Mouse (Mus musculus): ENCODE results near the gene Csf2rb.
A peak's percentile ranks its signal among the peaks of the same experiment; 100 is the strongest.
"Not testable (repeated sequence)": the region's sequence is repeated elsewhere in the genome, so short reads cannot be mapped to it uniquely, and the experiment has no call there.

Csf2rb gene

GRCm38 (mm10) chr15:78325671-78326339 is at the start of gene Csf2rb:
TSS of gene Csf2rb (plus strand) at chr15:78325752.
- DNase-seq (ENCODE audit: low spot score) = peak; percentile 65

GRCm38 (mm10) chr15:78278308-78278707 is 47.2 kb upstream of the Csf2rb start:
- no peak for DNase-seq (ENCODE audit: low spot score)

GRCm38 (mm10) chr15:78287941-78288340 is 37.6 kb upstream of the Csf2rb start:
- no peak for DNase-seq (ENCODE audit: low spot score)

- not testable (repeated sequence) for DNase-seq (ENCODE audit: low spot score)
Observed at GRCm38 (mm10) chr15:78289775-78290174, 35.8 kb upstream of the Csf2rb start.

GRCm38 (mm10) chr15:78293228-78293627 is 32.3 kb upstream of the Csf2rb start:
- not testable (repeated sequence) for DNase-seq (ENCODE audit: low spot score)

GRCm38 (mm10) chr15:78293716-78294115 is 31.8 kb upstream of the Csf2rb start:
- no peak for DNase-seq (ENCODE audit: low spot score)

GRCm38 (mm10) chr15:78298558-78298957 is 27.0 kb upstream of the Csf2rb start:
- DNase-seq (ENCODE audit: low spot score) = no peak

GRCm38 (mm10) chr15:78299641-78300040 is 25.9 kb upstream of the Csf2rb start:
- no peak for DNase-seq (ENCODE audit: low spot score)

GRCm38 (mm10) chr15:78300773-78301172 is 24.8 kb upstream of the Csf2rb start:
- no peak for DNase-seq (ENCODE audit: low spot score)

GRCm38 (mm10) chr15:78302718-78303117 is 22.8 kb upstream of the Csf2rb start:
- no peak for DNase-seq (ENCODE audit: low spot score)

- DNase-seq (ENCODE audit: low spot score) = no peak
Observed at GRCm38 (mm10) chr15:78303665-78304233, 21.8 kb upstream of the Csf2rb start.

- peak; percentile 23 for DNase-seq (ENCODE audit: low spot score)
Observed at GRCm38 (mm10) chr15:78305341-78305933, 20.1 kb upstream of the Csf2rb start, which contains the start of gene Csf2rb2. TSS of gene Csf2rb2 (minus strand) at chr15:78305721.

GRCm38 (mm10) chr15:78309865-78310264 is 15.7 kb upstream of the Csf2rb start:
- DNase-seq (ENCODE audit: low spot score) = no peak

- DNase-seq (ENCODE audit: low spot score) = no peak
Observed at GRCm38 (mm10) chr15:78310971-78311370, 14.6 kb upstream of the Csf2rb start.

- not testable (repeated sequence) for DNase-seq (ENCODE audit: low spot score)
Observed at GRCm38 (mm10) chr15:78312421-78313233, 12.9 kb upstream of the Csf2rb start.

- DNase-seq (ENCODE audit: low spot score) = not testable (repeated sequence)
Observed at GRCm38 (mm10) chr15:78313659-78314058, 11.9 kb upstream of the Csf2rb start.

GRCm38 (mm10) chr15:78318338-78319171 is 7.0 kb upstream of the Csf2rb start:
- not testable (repeated sequence) for DNase-seq (ENCODE audit: low spot score)

GRCm38 (mm10) chr15:78320825-78321496 is 4.6 kb upstream of the Csf2rb start:
- peak; percentile 72 for DNase-seq (ENCODE audit: low spot score)

- no peak for DNase-seq (ENCODE audit: low spot score)
Observed at GRCm38 (mm10) chr15:78323366-78323765, 2.2 kb upstream of the Csf2rb start.

GRCm38 (mm10) chr15:78324294-78324693 is 1.3 kb upstream of the Csf2rb start:
- no peak for DNase-seq (ENCODE audit: low spot score)

GRCm38 (mm10) chr15:78326747-78327146 is 1.2 kb downstream of the Csf2rb start:
- no peak for DNase-seq (ENCODE audit: low spot score)
